Mouse (Mus musculus) kidney, embryonic 16.5 days (tissue): ENCODE results near the gene M6pr. TPM values are rescaled to one million over a fixed set of nuclear protein-coding genes. Genes with fewer than 3 reads are reported as not detected.
"Not testable (repeated sequence)": the region's sequence is repeated elsewhere in the genome, so short reads cannot be mapped to it uniquely, and the experiment has no call there.

Experiments used
- ATAC-seq: fragments of 200-750 bp; cut with Nextera tagmentation; 2 replicates; pipeline ENCODE4 v1.8.0; 2017; ENCODE audit warnings: moderate TSS enrichment; ENCODE audit not compliant: low FRiP score, low TSS enrichment
- H3K27ac ChIP-seq: fragments of 300-500 bp; sonication (generic); 2 replicates; pipeline ENCODE4 v1.5.1; 2014; ENCODE audit warnings: low read length
- H3K27me3 ChIP-seq: fragments of 300-500 bp; sonication (generic); 2 replicates; pipeline ENCODE4 v1.6.1; 2014; ENCODE audit warnings: low read length, control low read depth, mixed read lengths; ENCODE audit not compliant: insufficient read depth
- H3K36me3 ChIP-seq: fragments of 300-500 bp; sonication (generic); 2 replicates; pipeline ENCODE4 v1.6.1; 2014; ENCODE audit warnings: low read length, control low read depth, mixed read lengths; ENCODE audit not compliant: insufficient read depth
- H3K4me1 ChIP-seq: fragments of 300-500 bp; sonication (generic); 2 replicates; pipeline ENCODE4 v1.6.1; 2014; ENCODE audit warnings: low read length, control low read depth, mixed read lengths; ENCODE audit not compliant: insufficient read depth
- H3K4me2 ChIP-seq: fragments of 300-500 bp; sonication (generic); replicated peaks from 2 replicates; pipeline ENCODE4 v1.6.1; 2014; ENCODE audit warnings: low read depth, low read length
- H3K4me3 ChIP-seq: fragments of 300-500 bp; sonication (generic); 2 replicates; pipeline ENCODE4 v1.5.1; 2014; ENCODE audit warnings: mild to moderate bottlenecking, low read length
- H3K9ac ChIP-seq: fragments of 300-500 bp; sonication (generic); replicated peaks from 2 replicates; pipeline ENCODE4 v1.6.1; 2014; ENCODE audit warnings: low read length
- H3K9me3 ChIP-seq: fragments of 300-500 bp; sonication (generic); 2 replicates; pipeline ENCODE4 v1.6.1; 2016; ENCODE audit warnings: low read length, control low read depth
- WGBS: fragments of 180-500 bp; shearing (Covaris S2); extraction: QIAGEN DNeasy Blood & Tissue Kit; methylation state at CpG from one replicate; pipeline ENCODE4 v1.1.7; 2014; 5-methylcytosine and 5-hydroxymethylcytosine counted together
- polyA plus RNA-seq: library from polyadenylated mRNA; unstranded; fragments of >200 nt; fragmentation: Nextera tagmentation; extraction: Ambion mirVana; gene quantifications from 2 replicates; pipeline ENCODE4 v1.2.1, GENCODE M21; 2015

Gene M6pr
- polyA plus RNA-seq, 1 experiment from 2014 or later, result 138 TPM

GRCm38 (mm10) chr6:122346399-122346798 is 37.9 kb downstream of the M6pr start:
- Histone ChIP-seq H3K4me3 (no peak overlapping the region), H3K36me3 (no peaks in the 10 kb centered on the region), H3K9me3 (no peaks in the 10 kb centered on the region), H3K4me1 (peaks cover 20% of the 10 kb centered on the region), H3K4me2 (no peak overlapping the region), H3K27ac (no peak overlapping the region), H3K27me3 (no peaks in the 10 kb centered on the region), H3K9ac (no peak overlapping the region)
- no peak for ATAC-seq
- WGBS, result 75% methylated on average over 7 of the region's 7 CpGs

GRCm38 (mm10) chr6:122347326-122347725 is 38.8 kb downstream of the M6pr start:
- ATAC-seq, H3K9me3 ChIP-seq, H3K4me3 ChIP-seq, H3K36me3 ChIP-seq, H3K27ac ChIP-seq, H3K27me3 ChIP-seq, H3K4me2 ChIP-seq, H3K9ac ChIP-seq: not testable (repeated sequence)
- H3K4me1 ChIP-seq, result peaks cover 18% of the 10 kb centered on the region
- 76% methylated on average over 1 of the region's 1 CpGs for WGBS

- no peaks in the 10 kb centered on the region for H3K27me3 ChIP-seq
These were observed 47.4 kb downstream of the M6pr start for GRCm38 (mm10) chr6:122355909-122356308.

GRCm38 (mm10) chr6:122357089-122357488 is 48.6 kb downstream of the M6pr start:
- ATAC-seq, result no peak

More at GRCm38 (mm10) chr6:122355909-122356308, 47.4 kb downstream of the M6pr start:
- H3K27ac ChIP-seq, result no peak overlapping the region
- H3K9me3 ChIP-seq, result no peaks in the 10 kb centered on the region
- H3K4me2 ChIP-seq, result no peak overlapping the region
- 62% methylated on average over 9 of the region's 9 CpGs for WGBS
- no peak overlapping the region for H3K4me3 ChIP-seq
- ATAC-seq, result no peak
- H3K9ac ChIP-seq, result no peak overlapping the region
- no peaks in the 10 kb centered on the region for H3K4me1 ChIP-seq
- no peaks in the 10 kb centered on the region for H3K36me3 ChIP-seq

GRCm38 (mm10) chr6:122365706-122366105 is 57.2 kb downstream of the M6pr start:
- no peaks in the 10 kb centered on the region for H3K36me3 ChIP-seq
- no peaks in the 10 kb centered on the region for H3K27me3 ChIP-seq
- H3K27ac ChIP-seq, result no peak overlapping the region
- 54% methylated on average over 3 of the region's 3 CpGs for WGBS
- no peak overlapping the region for H3K4me2 ChIP-seq
- H3K4me1 ChIP-seq, result no peaks in the 10 kb centered on the region
- no peak overlapping the region for H3K9ac ChIP-seq
- no peaks in the 10 kb centered on the region for H3K9me3 ChIP-seq
- no peak overlapping the region for H3K4me3 ChIP-seq
- ATAC-seq, result no peak

More at GRCm38 (mm10) chr6:122357089-122357488, 48.6 kb downstream of the M6pr start:
- H3K4me2 ChIP-seq, result no peak overlapping the region
- no peaks in the 10 kb centered on the region for H3K27me3 ChIP-seq
- H3K9me3 ChIP-seq, result no peaks in the 10 kb centered on the region
- H3K4me1 ChIP-seq, result no peaks in the 10 kb centered on the region
- no peak overlapping the region for H3K4me3 ChIP-seq
- 94% methylated on average over 1 of the region's 1 CpGs for WGBS
- H3K36me3 ChIP-seq, result no peaks in the 10 kb centered on the region
- H3K9ac ChIP-seq, result no peak overlapping the region
- H3K27ac ChIP-seq, result no peak overlapping the region

- no peak overlapping the region for H3K4me3 ChIP-seq
- no peak overlapping the region for H3K27ac ChIP-seq
- H3K36me3 ChIP-seq, result no peaks in the 10 kb centered on the region
- no peak for ATAC-seq
- H3K4me2 ChIP-seq, result no peak overlapping the region
- no peaks in the 10 kb centered on the region for H3K27me3 ChIP-seq
- H3K9me3 ChIP-seq, result no peaks in the 10 kb centered on the region
- 57% methylated on average over 2 of the region's 2 CpGs for WGBS
- H3K4me1 ChIP-seq, result no peaks in the 10 kb centered on the region
- no peak overlapping the region for H3K9ac ChIP-seq
These were observed 57.8 kb downstream of the M6pr start for GRCm38 (mm10) chr6:122366287-122366686.

- Histone ChIP-seq H3K4me1 (no peaks in the 10 kb centered on the region), H3K36me3 (no peaks in the 10 kb centered on the region), H3K9me3 (no peaks in the 10 kb centered on the region), H3K9ac (no peak overlapping the region), H3K27me3 (no peaks in the 10 kb centered on the region), H3K4me2 (no peak overlapping the region), H3K4me3 (no peak overlapping the region), H3K27ac (no peak overlapping the region)
- 54% methylated on average over 3 of the region's 3 CpGs for WGBS
- no peak for ATAC-seq
These were observed 58.5 kb downstream of the M6pr start for GRCm38 (mm10) chr6:122366976-122367375.

Other genes with a start within 250 kb of the M6pr start
- not detected in 2 replicates for gene Klrg1, start 25.8 kb upstream of the M6pr start, polyA plus RNA-seq
- 17.9 and 21.8 TPM in 2 replicates for gene Phc1, start 31.8 kb downstream of the M6pr start, polyA plus RNA-seq
- 13.8 and 14.8 TPM in 2 replicates for gene Rimklb, start 190.0 kb downstream of the M6pr start, polyA plus RNA-seq
- 26.5 and 28.0 TPM in 2 replicates for gene Mfap5, start 197.1 kb downstream of the M6pr start, polyA plus RNA-seq
- not detected in 2 replicates for gene Aicda, start 245.1 kb downstream of the M6pr start, polyA plus RNA-seq